Mouse (Mus musculus) adrenal gland, adult (tissue): ENCODE data around the gene C1qtnf1.

Experiments
- DNase-seq, 2 experiments: peaks; one replicate each; pipeline ENCODE4 v3.0.0; 2022 to 2023; ENCODE audit warnings: low spot score in 1 of 2; ENCODE audit not compliant: inconsistent age in 2 of 2

Gene C1qtnf1

GRCm38 (mm10) chr11:118494001-118494737, 66.2 kb downstream of the C1qtnf1 start:
- peak; percentile 52 to 54 for DNase-seq

DNA sequence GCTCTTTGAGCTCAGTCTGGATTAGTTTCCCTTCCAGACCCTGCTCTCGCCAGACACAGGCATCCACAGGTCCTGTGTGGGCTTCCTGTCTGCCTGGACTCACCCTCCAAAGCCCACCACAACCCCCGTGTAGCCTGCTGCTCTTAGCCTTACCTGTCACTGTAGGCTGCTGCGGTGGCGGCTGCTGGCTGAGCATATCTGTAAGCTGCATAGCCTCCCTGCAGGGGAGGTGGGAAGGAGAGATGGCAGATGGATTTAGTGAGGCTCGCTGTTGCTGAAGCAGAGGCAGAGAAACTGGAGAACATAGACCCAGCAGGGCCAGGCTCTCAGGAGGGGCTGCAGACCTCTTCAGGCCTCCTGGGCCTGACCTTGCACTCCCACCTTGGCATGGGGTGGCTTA, 67.1 kb downstream of the C1qtnf1 start:
- no peak for DNase-seq

DNA sequence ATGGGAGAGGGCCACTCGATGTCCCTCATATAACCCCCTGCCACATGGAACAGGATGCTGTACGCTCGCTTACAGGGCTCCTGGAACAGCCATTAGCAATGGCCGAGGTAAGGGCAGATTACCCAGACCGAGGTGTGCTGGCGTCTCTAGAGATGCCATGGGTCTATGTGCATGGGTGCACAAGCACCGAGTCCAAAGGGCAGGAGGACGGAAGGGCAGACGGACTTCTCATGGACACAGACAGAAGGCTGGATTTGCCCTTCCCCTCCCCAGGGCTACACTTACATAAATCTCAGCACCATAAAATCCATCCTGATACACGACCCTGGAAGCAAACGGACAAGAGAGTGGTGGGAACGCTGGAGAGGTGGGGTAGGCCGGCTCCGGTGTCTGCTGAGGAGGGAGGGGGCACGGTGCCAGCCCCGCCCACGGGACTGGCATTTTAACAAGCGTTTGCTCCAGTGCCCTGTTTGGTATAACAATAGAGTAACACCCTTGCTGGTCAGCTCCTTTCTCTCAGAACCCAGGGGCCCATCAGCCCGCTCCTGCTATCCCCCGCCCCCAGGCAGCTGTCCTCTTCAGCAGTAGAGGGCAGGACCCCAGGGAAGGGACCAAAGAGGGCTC, 68.2 kb downstream of the C1qtnf1 start:
- DNase-seq, result no peak
